Mouse (Mus musculus) ES-E14 (cell line): ENCODE results near the gene Spon1. TPM values are rescaled to one million over a fixed set of nuclear protein-coding genes. Genes with fewer than 3 reads are reported as not detected.

Source experiments
- DNase-seq: peaks from one replicate; pipeline ENCODE4 v3.0.0-alpha.2; 2013; ENCODE audit warnings: low read depth, low spot score
- H3K27ac ChIP-seq: 2 replicates; pipeline ENCODE4 v1.5.1; 2012; ENCODE audit warnings: low read depth, mild to moderate bottlenecking, low read length, moderate library complexity, mixed read lengths; ENCODE audit not compliant: poor library complexity, insufficient read depth, severe bottlenecking
- H3K36me3 ChIP-seq: 2 replicates; pipeline ENCODE4 v1.6.1; 2012; ENCODE audit warnings: mild to moderate bottlenecking, low read length, moderate library complexity, mixed read lengths; ENCODE audit not compliant: control insufficient read depth, poor library complexity, insufficient read depth, severe bottlenecking
- H3K4me1 ChIP-seq, 2 experiments: fragments of 150-350 bp in 1 of 2; sonication (generic) in 1 of 2; 2 replicates each; pipeline ENCODE4 v1.6.1; 2012; ENCODE audit warnings: low read length in 2 of 2, mild to moderate bottlenecking in 1 of 2, mixed read lengths in 1 of 2; ENCODE audit not compliant: control insufficient read depth in 2 of 2, insufficient read depth in 2 of 2, poor library complexity in 1 of 2
- H3K4me3 ChIP-seq, 2 experiments: fragments of 150-350 bp in 1 of 2; sonication (generic) in 1 of 2; 2 replicates each; pipeline ENCODE4 v1.5.1; 2012; ENCODE audit warnings: low read length in 2 of 2, low read depth in 1 of 2, mild to moderate bottlenecking in 1 of 2, mixed read lengths in 1 of 2; ENCODE audit not compliant: insufficient read depth in 1 of 2, poor library complexity in 1 of 2, severe bottlenecking in 1 of 2
- H3K9ac ChIP-seq: 2 replicates; pipeline ENCODE4 v1.6.1; 2012; ENCODE audit warnings: low read depth, mild to moderate bottlenecking, low read length, mixed read lengths; ENCODE audit not compliant: poor library complexity, insufficient read depth, severe bottlenecking
- H3K9me3 ChIP-seq: fragments of 150-350 bp; sonication (generic); 2 replicates; pipeline ENCODE4 v1.6.1; 2012; ENCODE audit warnings: low read depth, mild to moderate bottlenecking, low read length; ENCODE audit not compliant: control insufficient read depth, insufficient read depth
- CHD2 ChIP-seq: IDR thresholded peaks from 2 replicates; pipeline ENCODE4 v1.6.1; 2014; ENCODE audit warnings: mild to moderate bottlenecking, low read depth, low read length, inconsistent platforms
- HCFC1 ChIP-seq: IDR thresholded peaks from 2 replicates; pipeline ENCODE4 v1.6.1; 2012; ENCODE audit warnings: low read length, inconsistent platforms, borderline replicate concordance; ENCODE audit not compliant: insufficient read depth
- MAFK ChIP-seq: IDR thresholded peaks from 2 replicates; pipeline ENCODE4 v1.6.1; 2014; ENCODE audit warnings: mild to moderate bottlenecking, low read depth, low read length, inconsistent platforms; ENCODE audit not compliant: insufficient read depth
- ZC3H11A ChIP-seq: IDR thresholded peaks from 2 replicates; pipeline ENCODE4 v1.6.1; 2012; ENCODE audit warnings: low read depth, mild to moderate bottlenecking, inconsistent platforms, low read length, borderline replicate concordance
- ZNF384 ChIP-seq: IDR thresholded peaks from 2 replicates; pipeline ENCODE4 v1.6.1; 2012; ENCODE audit warnings: low read depth, low read length, inconsistent platforms
- in situ Hi-C, 2 experiments: fragments of 600-800 bp; cut with MboI; formaldehyde crosslinking; loops; one replicate each; pipeline ENCODE4 v1.15.1; 2025; ENCODE audit warnings: low sequenced_read_pairs in 2 of 2, inconsistent platforms in 1 of 2; ENCODE audit not compliant: unreplicated experiment in 2 of 2
- total RNA-seq: library from RNA; depleted of rRNA; stranded (reverse); fragments of 300-350 nt; gene quantifications from 2 replicates; pipeline ENCODE4 v1.2.3, GENCODE M21; 2012; rRNA removed

Spon1 gene
- 0.13 and 0.26 TPM in 2 replicates for total RNA-seq

- DNase-seq: no peak
- TF ChIP-seq HCFC1: no peak
- no peak for TF ChIP-seq ZNF384
- TF ChIP-seq MAFK: no peak
- TF ChIP-seq ZC3H11A: no peak
- no peak for TF ChIP-seq CHD2
- Histone ChIP-seq H3K9ac (peak within 1 kb of the TSS; percentile 12; the same call in 1 of the 2 replicates), H3K36me3 (no peaks in the 10 kb centered on the region), H3K4me1 (peaks cover 0 to 2% of the 10 kb centered on the region in 2 experiments; a peak in 1 of 4 replicates), H3K27ac (no peak within 1 kb of the TSS), H3K4me3 (peak within 1 kb of the TSS; percentile 41 to 56), H3K9me3 (no peaks in the 10 kb centered on the region)
- in situ Hi-C loops: loop anchor here (5.0 to 10.0 kb wide), 2 partner anchors 251 to 259 kb away; no protein-coding TSS in a partner anchor
These were observed at the start of gene Spon1 for GRCm38 (mm10) chr7:113765667-113766497. Gene Spon1, plus strand, starts transcription at chr7:113765998.

GRCm38 (mm10) chr7:113721994-113722393, 43.8 kb upstream of the Spon1 start:
- in situ Hi-C loops: no loop called here
- TF ChIP-seq HCFC1: no peak
- no peak for TF ChIP-seq MAFK
- TF ChIP-seq CHD2: no peak
- no peak for TF ChIP-seq ZC3H11A
- no peak for TF ChIP-seq ZNF384

GRCm38 (mm10) chr7:113723905-113724304, 41.9 kb upstream of the Spon1 start:
- H3K36me3 ChIP-seq: no peaks in the 10 kb centered on the region
- DNase-seq: no peak
- no peaks in the 10 kb centered on the region for H3K4me1 ChIP-seq
- H3K4me3 ChIP-seq: no peak overlapping the region
- no peak overlapping the region for H3K27ac ChIP-seq
- in situ Hi-C loops: no loop called here
- TF ChIP-seq MAFK: peak; percentile 94
- TF ChIP-seq HCFC1: no peak
- no peak for TF ChIP-seq ZNF384
- TF ChIP-seq ZC3H11A: no peak
- no peak for TF ChIP-seq CHD2
- H3K9me3 ChIP-seq: no peaks in the 10 kb centered on the region
- no peak overlapping the region for H3K9ac ChIP-seq

More at GRCm38 (mm10) chr7:113721994-113722393, 43.8 kb upstream of the Spon1 start:
- Histone ChIP-seq H3K9me3 (no peaks in the 10 kb centered on the region), H3K36me3 (no peaks in the 10 kb centered on the region), H3K4me3 (no peak overlapping the region), H3K4me1 (no peaks in the 10 kb centered on the region), H3K9ac (no peak overlapping the region), H3K27ac (no peak overlapping the region)
- no peak for DNase-seq

GRCm38 (mm10) chr7:113727999-113728713, 37.6 kb upstream of the Spon1 start:
- Histone ChIP-seq H3K27ac (no peak overlapping the region), H3K9me3 (no peaks in the 10 kb centered on the region), H3K9ac (no peak overlapping the region), H3K36me3 (no peaks in the 10 kb centered on the region), H3K4me1 (no peaks in the 10 kb centered on the region), H3K4me3 (no peak overlapping the region)
- no peak for TF ChIP-seq HCFC1
- TF ChIP-seq ZC3H11A: no peak
- TF ChIP-seq CHD2: no peak
- TF ChIP-seq ZNF384: no peak
- no peak for TF ChIP-seq MAFK
- in situ Hi-C loops: no loop called here
- no peak for DNase-seq
